Mouse (Mus musculus) liver, embryonic 14.5 days (tissue): ENCODE data around the gene Sgcd.
"Not testable (repeated sequence)": the region's sequence is repeated elsewhere in the genome, so short reads cannot be mapped to it uniquely, and the experiment has no call there.

ENCODE experiments used
- CTCF ChIP-seq: IDR thresholded peaks from 2 replicates; pipeline ENCODE4 v1.5.1; 2016; ENCODE audit warnings: antibody characterized with exemption, low read depth, control low read depth
- EP300 ChIP-seq: IDR thresholded peaks from 2 replicates; pipeline ENCODE4 v1.6.1; 2016; ENCODE audit warnings: antibody characterized with exemption, low read depth

DNA sequence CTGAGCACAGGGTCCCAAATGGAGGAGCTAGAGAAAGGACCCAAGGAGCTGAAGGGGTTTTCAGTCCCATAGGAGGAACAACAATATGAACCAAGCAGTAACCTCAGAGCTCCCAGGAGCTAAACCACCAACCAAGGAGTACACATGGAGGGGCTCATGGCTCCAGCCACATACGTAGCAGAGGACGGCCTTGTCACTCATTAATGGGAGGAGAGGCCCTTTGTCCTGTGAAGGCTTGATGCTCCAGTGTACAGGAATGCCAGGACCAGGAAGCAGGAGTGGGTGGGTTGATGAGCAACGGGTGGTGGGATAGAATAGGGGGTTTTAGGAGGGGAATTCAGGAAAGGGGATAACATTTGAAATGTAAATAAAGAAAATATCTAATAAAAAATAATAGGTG lies 225.2 kb downstream of the Sgcd start:
- TF ChIP-seq CTCF, EP300: not testable (repeated sequence)
